Comparison of ENCODE assay signal across 11 mouse cellular contexts in the genomic region with DNA sequence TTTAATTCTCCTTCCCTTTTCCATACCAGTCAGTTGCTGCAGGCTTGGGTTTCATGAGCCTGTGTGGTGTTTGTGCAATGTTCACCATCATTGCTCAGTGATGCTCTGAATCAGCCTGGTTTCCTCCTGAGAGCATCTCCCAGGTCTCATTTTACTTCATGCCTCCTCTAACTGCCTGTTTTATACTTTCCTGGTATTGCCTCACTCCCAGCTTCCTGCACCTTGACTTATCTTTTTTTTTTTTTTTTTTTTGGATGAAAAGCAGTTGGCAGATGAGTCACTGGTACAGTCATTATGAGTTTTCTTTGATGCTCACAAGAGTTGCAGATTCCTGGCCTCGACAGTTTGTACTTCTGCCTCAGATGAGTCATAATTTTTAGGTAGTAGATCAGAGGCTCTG.
DNase-seq lines count a peak whose midpoint lies in the region; ATAC-seq lines count a peak whose summit lies in the region.
"Had no signal": no experiment of that assay in that cellular context is flagged by ENCODE, and none has a peak within 500 bp of the region (broad histone marks: within the 10 kb centered on the region; RNA-seq: fewer than 3 reads in every experiment).

No protein-coding gene starts in this region.

- ATAC-seq in inflammation-experienced regulatory T-cells, adult 6 months, result peak; percentile 66
- ATAC-seq: forebrain, embryonic 14.5 days had no signal

- intact Hi-C loops in left cerebral cortex, postnatal 4 days (cut with DNase I), result no loop called here

- peak; percentile 49 to 88 for DNase-seq in adrenal gland, adult (ENCODE audit: inconsistent age in 2 of 2, low spot score in 1 of 2)
- DNase-seq in adrenal gland, adult 18-20 months (ENCODE audit: low spot score in 2 of 2), result no peak
- DNase-seq in 3134 (ENCODE audit: extremely low read depth, insufficient read length, low spot score), result peak; percentile 66
- DNase-seq in Muller cell, postnatal 12 days (ENCODE audit: inconsistent ontology term), result peak; percentile 75
- no peak for DNase-seq in urinary bladder, postnatal 36 days (ENCODE audit: low spot score in 2 of 2)
- DNase-seq in left cerebral cortex, postnatal 4 days, result no peak
- no peak for DNase-seq in kidney, postnatal 14 days
- DNase-seq: cerebellum, postnatal 25 days; layer of hippocampus, adult 9-11 months had no signal

Comparison
In these comparisons a context has a peak if more than half of its experiments do, and no peak if none do; other contexts are left out.
1. DNase-seq: peak in adrenal gland, adult (2 of 2), 3134 (single experiment) and Muller cell, postnatal 12 days (single experiment); none in adrenal gland, adult 18-20 months (0 of 2), urinary bladder, postnatal 36 days (0 of 2), left cerebral cortex, postnatal 4 days (single experiment) and kidney, postnatal 14 days (single experiment).